Mouse (Mus musculus) lung, embryonic 14.5 days (tissue): Measurements from ENCODE around the gene Mfsd6l. TPM values are rescaled to one million over a fixed set of nuclear protein-coding genes. Genes with fewer than 3 reads are reported as not detected.

Experiments used
- ATAC-seq: fragments of 200-750 bp; cut with Nextera tagmentation; 2 replicates; pipeline ENCODE4 v1.8.0; 2017; ENCODE audit warnings: mild to moderate bottlenecking, moderate TSS enrichment, moderate library complexity; ENCODE audit not compliant: insufficient read depth
- DNase-seq: peaks from one replicate; pipeline ENCODE4 v3.0.0-alpha.2; 2015
- H3K27ac ChIP-seq: fragments of 300-500 bp; sonication (generic); 2 replicates; pipeline ENCODE4 v1.5.1; 2014; ENCODE audit warnings: low read depth, mild to moderate bottlenecking, moderate library complexity
- H3K27me3 ChIP-seq: fragments of 300-500 bp; sonication (generic); 2 replicates; pipeline ENCODE4 v1.6.1; 2014; ENCODE audit warnings: low read length, control low read depth; ENCODE audit not compliant: insufficient read depth
- H3K36me3 ChIP-seq: fragments of 300-500 bp; sonication (generic); 2 replicates; pipeline ENCODE4 v1.6.1; 2014; ENCODE audit warnings: control low read depth; ENCODE audit not compliant: insufficient read depth
- H3K4me1 ChIP-seq: fragments of 300-500 bp; sonication (generic); 2 replicates; pipeline ENCODE4 v1.6.1; 2014; ENCODE audit warnings: antibody characterized with exemption, control low read depth; ENCODE audit not compliant: insufficient read depth
- H3K4me2 ChIP-seq: fragments of 300-500 bp; sonication (generic); 2 replicates; pipeline ENCODE4 v1.6.1; 2014; ENCODE audit warnings: mild to moderate bottlenecking
- H3K4me3 ChIP-seq: fragments of 300-500 bp; sonication (generic); 2 replicates; pipeline ENCODE4 v1.5.1; 2014; ENCODE audit warnings: low read depth, low read length
- H3K9ac ChIP-seq: fragments of 300-500 bp; sonication (generic); 2 replicates; pipeline ENCODE4 v1.6.1; 2014
- H3K9me3 ChIP-seq: fragments of 300-500 bp; sonication (generic); 2 replicates; pipeline ENCODE4 v1.6.1; 2016; ENCODE audit warnings: low read depth, low read length, control low read depth
- CTCF ChIP-seq: IDR thresholded peaks from 2 replicates; pipeline ENCODE4 v1.5.1; 2016; ENCODE audit warnings: antibody characterized with exemption, low read depth
- WGBS: fragments of 180-500 bp; shearing (Covaris S2); extraction: QIAGEN DNeasy Blood & Tissue Kit; methylation state at CpG from one replicate; pipeline ENCODE4 v1.1.7; 2014; 5-methylcytosine and 5-hydroxymethylcytosine counted together
- polyA plus RNA-seq: library from polyadenylated mRNA; unstranded; fragments of >200 nt; fragmentation: Nextera tagmentation; extraction: Ambion mirVana; gene quantifications from 2 replicates; pipeline ENCODE4 v1.2.1, GENCODE M21; 2014

Mfsd6l gene
- polyA plus RNA-seq, 1 experiment from 2014 or later, result 1.5 TPM

GRCm38 (mm10) chr11:68566447-68567059 is 10.6 kb downstream of the Mfsd6l start:
- Histone ChIP-seq H3K27me3 (no peaks in the 10 kb centered on the region), H3K27ac (no peak overlapping the region), H3K4me2 (peak overlapping the region; percentile 64), H3K4me3 (peak overlapping the region; percentile 28), H3K9me3 (no peaks in the 10 kb centered on the region), H3K36me3 (no peaks in the 10 kb centered on the region), H3K4me1 (peaks cover 5% of the 10 kb centered on the region), H3K9ac (peak overlapping the region; percentile 33)
- peak; percentile 94 for DNase-seq
- 18% methylated on average over 17 of the region's 17 CpGs for WGBS
- ATAC-seq, result peak; percentile 70
- peak; percentile 85 for TF ChIP-seq CTCF

- Histone ChIP-seq H3K27ac (peak overlapping the region; percentile 38; the same call in 1 of the 2 replicates), H3K4me1 (peaks cover 5% of the 10 kb centered on the region), H3K9ac (no peak overlapping the region), H3K9me3 (no peaks in the 10 kb centered on the region), H3K27me3 (no peaks in the 10 kb centered on the region), H3K36me3 (no peaks in the 10 kb centered on the region), H3K4me3 (no peak overlapping the region), H3K4me2 (no peak overlapping the region)
- no peak for TF ChIP-seq CTCF
- ATAC-seq (no peak), DNase-seq (peak; percentile 54)
- WGBS, result 63% methylated on average over 5 of the region's 5 CpGs
Measured at GRCm38 (mm10) chr11:68570861-68571260, 14.9 kb downstream of the Mfsd6l start.

GRCm38 (mm10) chr11:68577076-68577475 is 21.1 kb downstream of the Mfsd6l start:
- H3K9ac ChIP-seq, result no peak overlapping the region
- no peaks in the 10 kb centered on the region for H3K27me3 ChIP-seq
- no peak for TF ChIP-seq CTCF
- H3K4me2 ChIP-seq, result no peak overlapping the region
- 0 out of 2 replicates have a peak, but pooled peaks cover 3% of the 10 kb centered on the region for H3K4me1 ChIP-seq
- H3K36me3 ChIP-seq, result no peaks in the 10 kb centered on the region
- 77% methylated on average over 1 of the region's 1 CpGs for WGBS
- DNase-seq (no peak), ATAC-seq (no peak)
- no peak overlapping the region for H3K4me3 ChIP-seq
- no peak overlapping the region for H3K27ac ChIP-seq
- H3K9me3 ChIP-seq, result no peaks in the 10 kb centered on the region

- 0 out of 2 replicates have a peak overlapping the region, but pooled peaks have one; percentile 6 for H3K27ac ChIP-seq
- no peak overlapping the region for H3K4me2 ChIP-seq
- H3K36me3 ChIP-seq, result no peaks in the 10 kb centered on the region
- no peaks in the 10 kb centered on the region for H3K9me3 ChIP-seq
- H3K4me3 ChIP-seq, result no peak overlapping the region
- H3K9ac ChIP-seq, result no peak overlapping the region
- no peak for TF ChIP-seq CTCF
- no peaks in the 10 kb centered on the region for H3K27me3 ChIP-seq
- ATAC-seq (no peak), DNase-seq (peak; percentile 71)
- 21% methylated on average over 9 of the region's 9 CpGs for WGBS
- 0 out of 2 replicates have a peak, but pooled peaks cover 3% of the 10 kb centered on the region for H3K4me1 ChIP-seq
Measured at GRCm38 (mm10) chr11:68579462-68579881, 23.5 kb downstream of the Mfsd6l start.

GRCm38 (mm10) chr11:68580566-68580965 is 24.6 kb downstream of the Mfsd6l start:
- no peak for TF ChIP-seq CTCF
- DNase-seq (no peak), ATAC-seq (no peak)
- Histone ChIP-seq H3K27ac (no peak overlapping the region), H3K27me3 (no peaks in the 10 kb centered on the region), H3K9ac (no peak overlapping the region), H3K36me3 (no peaks in the 10 kb centered on the region), H3K4me2 (no peak overlapping the region), H3K4me1 (0 out of 2 replicates have a peak, but pooled peaks cover 3% of the 10 kb centered on the region), H3K9me3 (no peaks in the 10 kb centered on the region), H3K4me3 (no peak overlapping the region)
- WGBS, result 61% methylated on average over 6 of the region's 6 CpGs

- no peak overlapping the region for H3K27ac ChIP-seq
- 0 out of 2 replicates have a peak, but pooled peaks cover 3% of the 10 kb centered on the region for H3K4me1 ChIP-seq
- no peak for TF ChIP-seq CTCF
- no peaks in the 10 kb centered on the region for H3K9me3 ChIP-seq
- H3K4me2 ChIP-seq, result 0 out of 2 replicates have a peak overlapping the region, but pooled peaks have one; percentile 8
- ATAC-seq (no peak; the same call in 1 of the 2 replicates), DNase-seq (peak; percentile 80)
- no peaks in the 10 kb centered on the region for H3K27me3 ChIP-seq
- H3K36me3 ChIP-seq, result no peaks in the 10 kb centered on the region
- H3K9ac ChIP-seq, result no peak overlapping the region
- no peak overlapping the region for H3K4me3 ChIP-seq
- WGBS, result 58% methylated on average over 13 of the region's 13 CpGs
Measured at GRCm38 (mm10) chr11:68583225-68583624, 27.2 kb downstream of the Mfsd6l start.

GRCm38 (mm10) chr11:68583906-68584480 is 28.0 kb downstream of the Mfsd6l start:
- Histone ChIP-seq H3K4me1 (0 out of 2 replicates have a peak, but pooled peaks cover 3% of the 10 kb centered on the region), H3K4me2 (no peak overlapping the region), H3K9me3 (no peaks in the 10 kb centered on the region), H3K27me3 (no peaks in the 10 kb centered on the region), H3K36me3 (no peaks in the 10 kb centered on the region), H3K4me3 (no peak overlapping the region), H3K27ac (0 out of 2 replicates have a peak overlapping the region, but pooled peaks have one; percentile 31), H3K9ac (no peak overlapping the region)
- peak; percentile 52 for DNase-seq
- WGBS, result 56% methylated on average over 8 of the region's 8 CpGs
- no peak for ATAC-seq
- TF ChIP-seq CTCF, result no peak
